Mouse (Mus musculus) CD8-positive naive resting alpha-beta T cell, adult 2 months (primary cell): ENCODE results near the gene Lias.
A peak's percentile ranks its signal among the peaks of the same experiment; 100 is the strongest.

Source experiments
- DNase-seq, 2 experiments: peaks; one replicate each; pipeline ENCODE4 v3.0.0; 2022; ENCODE audit warnings: low read depth in 2 of 2, low spot score in 2 of 2

The Lias gene

GRCm38 (mm10) chr5:65424215-65424614, 32.9 kb downstream of the Lias start:
- no peak for DNase-seq

- no peak for DNase-seq
Measured at GRCm38 (mm10) chr5:65425251-65425650, 34.0 kb downstream of the Lias start.

GRCm38 (mm10) chr5:65428321-65428720, 37.0 kb downstream of the Lias start:
- DNase-seq = no peak

- DNase-seq = no peak
Measured at GRCm38 (mm10) chr5:65429441-65429840, 38.1 kb downstream of the Lias start.

GRCm38 (mm10) chr5:65434471-65435362, 43.4 kb downstream of the Lias start:
- DNase-seq = peak in 1 of 2 experiments; percentile 3

- DNase-seq = peak in 1 of 2 experiments; percentile 4
Measured at GRCm38 (mm10) chr5:65435363-65435805, 44.1 kb downstream of the Lias start.

GRCm38 (mm10) chr5:65435806-65436561, 44.7 kb downstream of the Lias start, which contains the start of gene Ugdh:
Ugdh (minus strand) TSS chr5:65435949.
- peak; percentile 87 to 92 for DNase-seq

GRCm38 (mm10) chr5:65438041-65438440, 46.7 kb downstream of the Lias start:
- DNase-seq = no peak

- DNase-seq = no peak
Measured at GRCm38 (mm10) chr5:65444981-65445380, 53.7 kb downstream of the Lias start.

- DNase-seq = no peak
Measured at GRCm38 (mm10) chr5:65446756-65447155, 55.5 kb downstream of the Lias start.

- DNase-seq = no peak
Measured at GRCm38 (mm10) chr5:65447826-65448225, 56.5 kb downstream of the Lias start.

GRCm38 (mm10) chr5:65448941-65449340, 57.6 kb downstream of the Lias start:
- no peak for DNase-seq

GRCm38 (mm10) chr5:65454771-65455170, 63.5 kb downstream of the Lias start:
- no peak for DNase-seq

- no peak for DNase-seq
Measured at GRCm38 (mm10) chr5:65457086-65457827, 66.0 kb downstream of the Lias start.

- no peak for DNase-seq
Measured at GRCm38 (mm10) chr5:65457846-65458245, 66.5 kb downstream of the Lias start.

- DNase-seq = no peak
Measured at GRCm38 (mm10) chr5:65459454-65459853, 68.2 kb downstream of the Lias start.
